Mouse (Mus musculus) heart, embryonic 11.5 days (tissue): ENCODE measurements around the gene Notch2. TPM values are rescaled to one million over a fixed set of nuclear protein-coding genes. Genes with fewer than 3 reads are reported as not detected.

Experiments
- ATAC-seq: fragments of 200-750 bp; cut with Nextera tagmentation; replicated peaks from 2 replicates; pipeline ENCODE4 v1.8.0; 2017; ENCODE audit warnings: moderate library complexity; ENCODE audit not compliant: insufficient number of reproducible peaks, low FRiP score, low TSS enrichment
- H3K27ac ChIP-seq: fragments of 300-500 bp; sonication (generic); 2 replicates; pipeline ENCODE4 v1.5.1; 2014; ENCODE audit warnings: mild to moderate bottlenecking, low read depth, low read length
- H3K27me3 ChIP-seq: fragments of 300-500 bp; sonication (generic); 2 replicates; pipeline ENCODE4 v1.6.1; 2014; ENCODE audit warnings: mild to moderate bottlenecking, low read length, mixed read lengths; ENCODE audit not compliant: control insufficient read depth, insufficient read depth
- H3K36me3 ChIP-seq: fragments of 300-500 bp; sonication (generic); 2 replicates; pipeline ENCODE4 v1.6.1; 2014; ENCODE audit warnings: mild to moderate bottlenecking, low read length, moderate library complexity, mixed read lengths; ENCODE audit not compliant: control insufficient read depth, insufficient read depth
- H3K4me1 ChIP-seq: fragments of 300-500 bp; sonication (generic); 2 replicates; pipeline ENCODE4 v1.6.1; 2014; ENCODE audit warnings: low read length; ENCODE audit not compliant: control insufficient read depth, insufficient read depth
- H3K4me2 ChIP-seq: fragments of 300-500 bp; sonication (generic); 2 replicates; pipeline ENCODE4 v1.6.1; 2014; ENCODE audit warnings: mild to moderate bottlenecking, moderate library complexity
- H3K4me3 ChIP-seq: fragments of 300-500 bp; sonication (generic); 2 replicates; pipeline ENCODE4 v1.5.1; 2014; ENCODE audit warnings: low read depth, low read length
- H3K9ac ChIP-seq: fragments of 300-500 bp; sonication (generic); 2 replicates; pipeline ENCODE4 v1.6.1; 2014; ENCODE audit warnings: mild to moderate bottlenecking, low read depth, low read length, moderate library complexity
- H3K9me3 ChIP-seq: fragments of 300-500 bp; sonication (generic); replicated peaks from 2 replicates; pipeline ENCODE4 v1.6.1; 2016; ENCODE audit warnings: low read length; ENCODE audit not compliant: control insufficient read depth
- WGBS: fragments of 180-500 bp; shearing (Covaris S2); extraction: QIAGEN DNeasy Blood & Tissue Kit; methylation state at CpG from one replicate; pipeline ENCODE4 v1.1.7; 2014; ENCODE audit not compliant: insufficient replicate concordance; 5-methylcytosine and 5-hydroxymethylcytosine counted together
- polyA plus RNA-seq: library from polyadenylated mRNA; unstranded; fragments of >200 nt; fragmentation: Nextera tagmentation; extraction: Ambion mirVana; gene quantifications from 2 replicates; pipeline ENCODE4 v1.2.1, GENCODE M21; 2014

Notch2 gene
- polyA plus RNA-seq, 1 experiment from 2014 or later: 12.5 TPM

DNA sequence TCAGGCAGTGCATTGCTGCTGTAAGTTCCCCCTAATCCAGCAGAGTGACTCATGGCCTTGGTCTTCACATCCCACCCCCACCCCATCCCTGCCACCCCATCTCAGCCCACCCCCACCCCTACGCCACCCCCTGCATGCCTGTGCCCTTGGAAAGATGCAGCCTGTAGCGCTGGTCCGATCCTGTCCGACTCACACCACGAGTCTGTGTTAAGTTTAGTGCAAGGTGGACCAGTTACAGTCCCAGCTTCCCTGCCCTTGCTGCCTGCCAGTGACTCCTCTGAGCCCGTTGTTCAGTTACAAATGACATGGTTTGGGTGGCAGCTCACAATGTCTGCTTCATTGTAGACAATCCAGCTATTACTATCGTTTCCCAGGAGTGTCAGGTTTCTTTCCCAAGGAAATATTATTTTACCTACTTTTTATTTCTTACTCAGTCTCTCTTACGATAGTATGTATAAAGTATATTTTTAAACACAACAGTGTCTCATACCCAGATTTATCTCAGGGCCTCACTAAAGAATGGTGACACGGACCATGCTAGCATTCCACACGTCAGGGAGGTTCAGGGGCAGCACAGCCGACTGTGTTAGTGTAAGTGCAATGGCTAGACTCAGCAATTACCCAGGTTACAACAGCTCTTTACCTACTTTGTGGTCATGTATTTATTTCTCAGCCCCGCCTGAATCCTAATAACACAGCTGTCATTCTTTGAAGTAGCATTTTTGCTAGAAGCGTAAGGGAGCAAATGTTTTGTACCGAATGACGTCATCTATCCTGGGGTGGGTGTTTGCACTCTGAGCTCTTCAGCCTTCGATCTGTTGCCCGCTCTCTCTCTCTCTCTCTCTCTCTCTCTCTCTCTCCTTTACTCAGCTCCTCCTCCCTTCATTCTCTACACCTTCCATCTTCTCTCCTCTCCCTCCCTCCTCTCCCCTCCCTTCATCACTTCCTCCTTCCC lies 81.6 kb downstream of the Notch2 start:
- Histone ChIP-seq H3K4me2 (peak overlapping the region; percentile 17; the same call in 1 of the 2 replicates), H3K4me1 (peaks cover 34% of the 10 kb centered on the region), H3K9ac (no peak overlapping the region), H3K36me3 (peaks cover 5% of the 10 kb centered on the region), H3K27ac (peak overlapping the region; percentile 85), H3K4me3 (no peak overlapping the region), H3K9me3 (no peaks in the 10 kb centered on the region), H3K27me3 (no peaks in the 10 kb centered on the region)
- 48% methylated on average over 17 of the region's 17 CpGs for WGBS
- ATAC-seq: no peak

DNA sequence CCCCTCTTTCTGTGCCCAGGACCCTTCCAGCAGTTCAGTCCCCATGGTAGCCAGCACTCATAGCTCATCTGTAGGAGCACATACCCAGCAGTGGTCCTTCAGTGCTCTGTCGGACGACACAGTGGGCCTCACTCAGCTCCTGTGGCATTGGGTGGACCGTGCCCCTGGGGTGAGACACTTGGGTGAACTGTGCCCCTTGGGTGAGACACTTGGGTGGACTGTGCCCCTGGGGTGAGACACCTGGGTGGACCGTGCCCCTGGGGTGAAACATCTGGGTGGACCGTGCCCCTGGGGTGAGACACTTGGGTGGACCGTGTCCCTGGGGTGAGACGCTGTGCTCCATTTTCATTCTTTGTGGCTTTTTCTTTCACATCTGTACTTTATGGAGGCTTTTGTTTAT lies 83.7 kb downstream of the Notch2 start:
- Histone ChIP-seq H3K27ac (no peak overlapping the region), H3K36me3 (peaks cover 21% of the 10 kb centered on the region), H3K27me3 (no peaks in the 10 kb centered on the region), H3K4me2 (no peak overlapping the region), H3K4me3 (no peak overlapping the region), H3K4me1 (peaks cover 32% of the 10 kb centered on the region), H3K9ac (no peak overlapping the region), H3K9me3 (no peaks in the 10 kb centered on the region)
- ATAC-seq: no peak
- WGBS: 94% methylated on average over 7 of the region's 7 CpGs

DNA sequence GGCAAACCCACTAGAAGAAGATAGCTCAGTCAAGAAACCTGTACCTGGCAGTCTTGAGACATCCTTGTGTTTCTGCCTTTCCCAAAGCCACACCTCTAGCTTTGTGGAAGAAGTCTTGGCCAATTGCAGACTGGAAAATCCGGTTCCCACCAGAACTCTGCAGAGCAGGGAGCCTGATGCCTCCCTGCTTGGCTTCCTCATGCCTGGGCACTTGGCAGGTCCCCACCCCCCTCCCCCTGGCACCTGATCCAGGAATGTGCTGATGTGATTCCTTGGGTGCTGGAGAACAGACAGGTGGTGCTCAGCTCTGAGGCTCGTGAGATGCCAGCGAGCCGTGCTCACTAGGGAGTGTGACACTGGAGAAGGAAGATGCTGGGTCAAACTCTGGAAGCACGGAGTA lies 85.3 kb downstream of the Notch2 start:
- H3K27me3 ChIP-seq: no peaks in the 10 kb centered on the region
- no peak overlapping the region for H3K4me3 ChIP-seq
- no peak for ATAC-seq
- no peak overlapping the region for H3K4me2 ChIP-seq
- H3K4me1 ChIP-seq: peaks cover 23% of the 10 kb centered on the region
- peaks cover 8% of the 10 kb centered on the region for H3K9me3 ChIP-seq
- H3K9ac ChIP-seq: no peak overlapping the region
- 91% methylated on average over 5 of the region's 5 CpGs for WGBS
- H3K27ac ChIP-seq: no peak overlapping the region
- peaks cover 37% of the 10 kb centered on the region for H3K36me3 ChIP-seq

DNA sequence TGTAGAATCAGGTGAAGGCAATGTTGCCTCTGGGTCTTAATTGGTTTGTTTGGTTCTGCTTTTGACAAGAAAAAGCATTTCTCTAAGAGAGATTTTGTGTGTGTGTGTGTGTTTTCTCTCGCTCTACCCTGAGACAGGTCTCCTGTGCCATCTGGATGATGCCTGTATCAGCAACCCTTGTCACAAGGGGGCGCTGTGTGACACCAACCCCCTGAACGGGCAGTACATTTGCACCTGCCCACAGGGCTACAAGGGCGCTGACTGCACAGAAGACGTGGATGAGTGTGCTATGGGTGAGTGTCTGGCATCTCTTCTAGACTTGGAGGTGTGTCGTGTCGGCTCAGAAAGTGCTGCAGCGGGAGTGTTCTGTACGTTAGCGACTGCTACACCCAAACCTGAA lies 86.0 kb downstream of the Notch2 start:
- Histone ChIP-seq H3K27ac (no peak overlapping the region), H3K9me3 (peaks cover 8% of the 10 kb centered on the region), H3K36me3 (peaks cover 39% of the 10 kb centered on the region), H3K27me3 (no peaks in the 10 kb centered on the region), H3K4me1 (peaks cover 17% of the 10 kb centered on the region), H3K4me3 (no peak overlapping the region), H3K4me2 (no peak overlapping the region), H3K9ac (no peak overlapping the region)
- 83% methylated on average over 10 of the region's 10 CpGs for WGBS
- no peak for ATAC-seq

DNA sequence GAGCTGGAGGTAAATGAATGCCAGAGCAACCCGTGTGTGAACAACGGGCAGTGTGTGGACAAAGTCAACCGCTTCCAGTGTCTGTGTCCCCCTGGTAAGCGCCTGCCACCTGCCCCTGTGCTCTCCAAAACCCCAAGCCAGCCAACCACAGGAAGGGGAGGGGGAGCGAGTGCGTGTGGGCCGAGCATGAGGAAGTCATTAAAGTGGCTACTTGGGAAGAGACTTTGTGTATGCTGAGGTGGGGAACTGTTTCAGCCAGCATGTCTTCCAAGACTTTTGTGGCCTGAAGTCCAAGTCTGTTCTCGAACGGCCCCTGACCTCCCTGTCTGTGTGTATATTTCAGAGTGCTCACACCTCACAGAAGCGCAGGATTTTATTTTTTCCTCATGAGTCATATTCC lies 88.2 kb downstream of the Notch2 start:
- Histone ChIP-seq H3K9me3 (peaks cover 8% of the 10 kb centered on the region), H3K27me3 (no peaks in the 10 kb centered on the region), H3K36me3 (peaks cover 45% of the 10 kb centered on the region), H3K4me2 (no peak overlapping the region), H3K4me1 (no peaks in the 10 kb centered on the region), H3K4me3 (no peak overlapping the region), H3K27ac (no peak overlapping the region), H3K9ac (no peak overlapping the region)
- no peak for ATAC-seq
- WGBS: 77% methylated on average over 10 of the region's 10 CpGs

DNA sequence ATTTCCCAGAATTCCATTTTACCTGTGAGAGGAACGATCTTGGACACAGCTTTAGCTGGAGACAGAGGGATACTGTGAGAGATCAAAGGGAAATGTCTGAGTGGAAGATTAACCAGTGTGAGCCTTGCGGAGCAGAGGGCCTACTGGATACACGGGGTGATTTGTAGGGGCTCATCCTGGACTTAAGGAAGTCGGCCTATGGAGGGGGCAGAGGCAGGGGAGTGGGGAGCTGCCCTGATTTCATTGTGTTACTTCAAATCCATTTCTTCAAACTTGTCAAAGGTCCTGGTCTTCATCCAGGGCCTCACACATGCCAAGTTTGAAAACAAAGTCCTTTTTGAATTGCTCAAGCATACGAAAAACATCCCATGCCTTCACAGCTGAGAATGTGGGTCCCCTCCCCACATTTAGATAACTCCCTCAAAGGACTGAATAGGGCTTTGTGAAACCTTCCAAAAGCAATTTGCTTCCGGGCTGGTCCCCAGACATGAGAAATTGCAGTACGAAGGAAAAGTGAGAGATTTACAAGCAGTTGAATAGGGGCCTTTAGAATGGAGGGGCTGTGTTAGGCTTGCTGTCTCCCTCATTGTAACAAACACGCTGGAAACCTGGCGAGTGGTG lies 91.6 kb downstream of the Notch2 start:
- peaks cover 39% of the 10 kb centered on the region for H3K36me3 ChIP-seq
- peaks cover 8% of the 10 kb centered on the region for H3K9me3 ChIP-seq
- ATAC-seq: no peak
- H3K27ac ChIP-seq: peak overlapping the region; percentile 60; the same call in 1 of the 2 replicates
- no peak overlapping the region for H3K4me2 ChIP-seq
- H3K4me1 ChIP-seq: no peaks in the 10 kb centered on the region
- 63% methylated on average over 9 of the region's 9 CpGs for WGBS
- no peak overlapping the region for H3K9ac ChIP-seq
- no peaks in the 10 kb centered on the region for H3K27me3 ChIP-seq
- no peak overlapping the region for H3K4me3 ChIP-seq

DNA sequence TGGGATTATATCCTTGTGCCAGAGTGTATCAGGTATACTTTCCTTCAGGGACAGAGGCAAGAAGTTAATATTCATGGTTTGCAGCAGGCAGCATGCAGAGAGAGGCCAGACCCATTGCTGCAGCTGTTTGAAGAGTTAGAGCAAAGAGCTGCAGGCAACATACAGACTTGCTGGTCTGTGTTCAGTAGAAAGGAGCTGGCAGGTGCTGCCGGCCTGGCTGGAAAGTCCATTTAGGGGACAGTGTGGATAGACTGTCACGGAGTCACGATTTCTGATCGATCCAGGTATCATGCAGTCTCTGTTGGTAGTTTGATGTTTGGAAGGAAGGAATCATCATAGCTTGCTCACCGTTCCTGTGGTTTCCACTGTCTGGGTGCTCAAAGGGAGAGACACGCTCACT lies 92.2 kb downstream of the Notch2 start:
- no peak overlapping the region for H3K4me3 ChIP-seq
- H3K9ac ChIP-seq: no peak overlapping the region
- no peak overlapping the region for H3K4me2 ChIP-seq
- H3K4me1 ChIP-seq: no peaks in the 10 kb centered on the region
- no peak for ATAC-seq
- 88% methylated on average over 6 of the region's 6 CpGs for WGBS
- H3K27me3 ChIP-seq: no peaks in the 10 kb centered on the region
- peak overlapping the region; percentile 60 for H3K27ac ChIP-seq
- peaks cover 8% of the 10 kb centered on the region for H3K9me3 ChIP-seq
- peaks cover 34% of the 10 kb centered on the region for H3K36me3 ChIP-seq

DNA sequence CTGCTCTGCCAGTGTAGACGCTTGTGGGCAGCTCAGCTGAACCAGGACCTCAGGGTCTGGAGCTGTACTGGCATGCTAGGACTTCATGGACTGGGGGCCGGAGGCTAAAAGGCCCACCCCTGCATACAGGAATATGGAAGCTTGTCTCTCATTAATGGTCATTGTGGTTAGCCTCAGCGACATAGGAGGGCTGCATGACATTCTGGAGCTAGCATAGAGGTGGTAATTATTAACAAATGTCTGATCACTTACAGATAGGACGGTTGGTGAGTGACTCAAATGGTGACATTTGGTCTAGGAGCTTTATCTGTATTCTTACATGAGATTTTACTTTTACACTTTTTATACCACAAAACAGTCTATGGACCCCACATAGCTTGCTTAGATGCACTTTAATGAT lies 92.8 kb downstream of the Notch2 start:
- peaks cover 29% of the 10 kb centered on the region for H3K36me3 ChIP-seq
- no peak overlapping the region for H3K27ac ChIP-seq
- 80% methylated on average over 4 of the region's 4 CpGs for WGBS
- H3K9me3 ChIP-seq: peaks cover 8% of the 10 kb centered on the region
- H3K4me1 ChIP-seq: no peaks in the 10 kb centered on the region
- no peak for ATAC-seq
- H3K9ac ChIP-seq: no peak overlapping the region
- no peaks in the 10 kb centered on the region for H3K27me3 ChIP-seq
- H3K4me2 ChIP-seq: no peak overlapping the region
- no peak overlapping the region for H3K4me3 ChIP-seq
